Mouse (Mus musculus): ENCODE results near the gene Map3k21. TPM values are rescaled to one million over a fixed set of nuclear protein-coding genes. Genes with fewer than 3 reads are reported as not detected.

The Map3k21 gene
- total and polyA plus RNA-seq, 2 experiments from 2014 or later = 0.85 to 2.3 TPM

DNA sequence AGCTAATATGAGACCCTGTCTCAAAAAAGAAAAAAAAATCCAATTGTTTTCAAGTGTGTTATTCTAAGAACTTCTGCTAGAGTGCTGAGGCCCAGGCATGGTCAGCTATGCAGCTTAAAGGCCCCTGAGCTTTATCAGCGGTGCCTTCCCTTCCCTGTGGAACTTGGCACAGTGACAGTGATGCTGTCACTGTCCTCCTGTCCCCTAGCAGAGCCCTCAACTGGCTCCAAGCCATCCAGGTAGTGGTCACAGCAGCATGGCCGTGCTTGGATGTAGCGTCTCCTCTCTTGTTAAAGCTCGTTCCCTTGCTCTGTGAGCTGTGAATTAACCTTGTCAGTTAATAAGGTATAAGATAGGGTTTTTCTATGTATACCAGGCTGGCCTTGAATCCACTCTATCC is 16.4 kb downstream of the Map3k21 start:
- H3K9ac ChIP-seq = no peak overlapping the region
- H3K4me3 ChIP-seq (ENCODE audit: low read depth, low read length) = no peak overlapping the region
- ATAC-seq = no peak
- 79% methylated on average over 4 of the region's 4 CpGs for WGBS
- H3K4me2 ChIP-seq (ENCODE audit: low read depth) = no peak overlapping the region
- no peaks in the 10 kb centered on the region for H3K4me1 ChIP-seq (ENCODE audit: insufficient read depth)
- no peak for DNase-seq
- no peaks in the 10 kb centered on the region for H3K36me3 ChIP-seq (ENCODE audit: insufficient read depth)
- no peaks in the 10 kb centered on the region for H3K9me3 ChIP-seq (ENCODE audit: low read length)
- TF ChIP-seq CTCF (IDR thresholded peaks at IDR 0.05; ENCODE audit: low read depth) = no peak
- no peaks in the 10 kb centered on the region for H3K27me3 ChIP-seq (ENCODE audit: insufficient read depth, low read length)
- H3K27ac ChIP-seq (ENCODE audit: low read depth, low read length) = no peak overlapping the region

DNA sequence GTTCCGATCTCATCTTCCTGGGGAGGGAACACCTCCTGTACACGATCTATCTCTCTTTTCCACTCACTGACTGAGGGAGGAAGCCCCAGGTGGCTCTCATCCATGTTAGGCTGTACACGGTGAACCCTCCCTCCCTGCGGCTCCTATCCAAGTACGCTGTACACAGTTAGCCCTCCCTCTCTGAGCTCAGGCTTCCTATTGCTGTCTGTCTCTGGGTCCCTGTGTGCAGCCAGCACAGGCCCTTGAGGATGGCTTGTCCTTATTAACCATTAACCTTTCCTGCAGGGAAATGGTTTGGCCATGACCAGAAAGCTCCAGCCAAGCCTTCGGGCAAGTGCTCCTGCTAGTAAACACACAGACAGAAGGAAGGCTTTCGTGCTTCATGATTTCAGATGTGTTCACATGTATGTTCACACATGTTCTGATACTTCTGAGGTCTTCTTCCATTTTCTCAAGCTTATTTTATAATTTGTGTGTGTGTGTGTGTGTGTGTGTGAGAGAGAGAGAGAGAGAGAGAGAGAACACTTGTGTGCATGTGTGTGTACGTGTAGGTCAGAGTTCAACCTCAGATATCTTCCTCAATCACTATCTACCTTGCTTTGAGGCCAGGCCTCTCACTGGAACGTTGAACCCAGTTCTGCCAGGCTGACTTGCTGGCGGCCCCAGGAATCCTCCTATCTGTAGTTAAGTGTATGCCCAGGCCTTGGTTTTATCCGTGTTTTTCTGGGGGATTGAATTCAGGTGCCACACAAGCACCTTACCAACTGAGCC is 20.2 kb downstream of the Map3k21 start:
- Histone ChIP-seq H3K36me3 (ENCODE audit: insufficient read depth) (no peaks in the 10 kb centered on the region), H3K4me1 (ENCODE audit: insufficient read depth) (no peaks in the 10 kb centered on the region), H3K4me2 (ENCODE audit: low read depth) (no peak overlapping the region), H3K4me3 (ENCODE audit: low read depth, low read length) (no peak overlapping the region), H3K27ac (ENCODE audit: low read depth, low read length) (no peak overlapping the region), H3K27me3 (ENCODE audit: insufficient read depth, low read length) (no peaks in the 10 kb centered on the region), H3K9ac (no peak overlapping the region), H3K9me3 (ENCODE audit: low read length) (no peaks in the 10 kb centered on the region)
- ATAC-seq (no peak), DNase-seq (no peak)
- WGBS = 87% methylated on average over 11 of the region's 11 CpGs
- TF ChIP-seq CTCF (IDR thresholded peaks at IDR 0.05; ENCODE audit: low read depth) = no peak

DNA sequence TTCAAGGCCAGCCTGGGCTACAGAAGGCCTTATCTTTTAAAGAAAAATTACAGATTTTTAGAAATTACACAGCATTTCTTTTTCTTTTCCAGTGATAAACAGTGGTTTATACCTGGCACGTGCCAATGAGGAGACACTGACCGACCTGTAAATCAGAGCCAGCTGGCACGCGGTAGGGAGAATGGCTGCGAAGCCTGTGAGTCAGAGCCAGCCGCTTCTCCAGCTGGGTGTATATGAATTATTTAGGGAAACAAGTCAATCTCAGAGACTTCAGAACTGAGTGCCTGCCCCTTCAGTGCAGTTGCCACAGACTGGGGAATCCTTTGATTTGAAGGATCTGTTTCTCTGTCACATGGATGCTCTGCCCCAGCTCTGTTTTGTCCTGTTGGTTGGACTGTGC is 21.6 kb downstream of the Map3k21 start:
- no peak for TF ChIP-seq CTCF (IDR thresholded peaks at IDR 0.05; ENCODE audit: low read depth)
- no peak for ATAC-seq
- Histone ChIP-seq H3K27me3 (ENCODE audit: insufficient read depth, low read length) (no peaks in the 10 kb centered on the region), H3K9me3 (ENCODE audit: low read length) (no peaks in the 10 kb centered on the region), H3K9ac (no peak overlapping the region), H3K4me3 (ENCODE audit: low read depth, low read length) (no peak overlapping the region), H3K36me3 (ENCODE audit: insufficient read depth) (no peaks in the 10 kb centered on the region), H3K27ac (ENCODE audit: low read depth, low read length) (no peak overlapping the region), H3K4me1 (ENCODE audit: insufficient read depth) (no peaks in the 10 kb centered on the region), H3K4me2 (ENCODE audit: low read depth) (no peak overlapping the region)
- WGBS = 84% methylated on average over 6 of the region's 6 CpGs
- no peak for DNase-seq

DNA sequence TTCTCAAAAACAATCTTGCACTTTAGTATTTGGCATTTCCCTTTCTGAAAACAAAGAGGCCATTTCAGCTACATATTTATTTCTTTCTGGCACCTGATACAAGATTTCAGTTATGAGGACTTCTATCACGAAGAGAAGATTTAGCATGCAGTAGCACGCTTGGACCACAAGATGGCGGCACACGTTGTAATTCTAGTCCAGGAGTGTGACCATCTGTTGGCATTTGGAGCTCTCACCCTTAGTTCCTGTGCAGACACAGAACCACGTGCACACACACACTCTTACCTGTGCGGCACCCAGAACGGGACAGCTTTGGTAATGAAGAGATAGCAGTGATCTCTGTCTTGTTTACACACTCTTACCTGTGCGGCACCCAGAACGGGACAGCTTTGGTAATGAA is 25.4 kb downstream of the Map3k21 start:
- Histone ChIP-seq H3K9me3 (ENCODE audit: low read length) (no peaks in the 10 kb centered on the region), H3K4me2 (ENCODE audit: low read depth) (no peak overlapping the region), H3K9ac (no peak overlapping the region), H3K27me3 (ENCODE audit: insufficient read depth, low read length) (no peaks in the 10 kb centered on the region), H3K27ac (ENCODE audit: low read depth, low read length) (no peak overlapping the region), H3K4me3 (ENCODE audit: low read depth, low read length) (no peak overlapping the region), H3K36me3 (ENCODE audit: insufficient read depth) (no peaks in the 10 kb centered on the region), H3K4me1 (ENCODE audit: insufficient read depth) (no peaks in the 10 kb centered on the region)
- TF ChIP-seq CTCF (IDR thresholded peaks at IDR 0.05; ENCODE audit: low read depth) = peak; percentile 80
- ATAC-seq (no peak), DNase-seq (peak; percentile 70)
- 44% methylated on average over 9 of the region's 9 CpGs for WGBS

DNA sequence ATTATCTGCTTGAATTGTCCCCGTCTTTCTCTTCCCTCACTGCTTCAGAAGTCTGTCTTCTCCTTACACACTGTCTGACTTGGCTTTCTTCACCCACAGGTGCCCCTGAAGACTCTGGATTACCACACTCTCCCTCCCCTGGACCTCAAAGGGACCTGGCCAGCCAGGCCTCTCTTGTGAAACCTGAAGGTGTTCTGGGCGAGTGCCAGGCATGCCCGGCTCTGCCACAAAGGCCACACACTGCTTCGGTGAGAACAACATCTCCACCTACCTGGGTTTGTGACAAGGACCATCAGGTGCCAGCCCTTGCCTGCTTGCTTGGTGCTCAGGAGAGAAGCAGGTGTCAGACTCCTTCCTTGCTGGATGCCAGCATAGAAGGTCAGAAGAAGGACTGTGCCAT is 34.3 kb downstream of the Map3k21 start:
- TF ChIP-seq CTCF (IDR thresholded peaks at IDR 0.05; ENCODE audit: low read depth) = no peak
- Histone ChIP-seq H3K36me3 (ENCODE audit: insufficient read depth) (no peaks in the 10 kb centered on the region), H3K27ac (ENCODE audit: low read depth, low read length) (no peak overlapping the region), H3K27me3 (ENCODE audit: insufficient read depth, low read length) (no peaks in the 10 kb centered on the region), H3K4me1 (ENCODE audit: insufficient read depth) (no peaks in the 10 kb centered on the region), H3K9ac (no peak overlapping the region), H3K4me2 (ENCODE audit: low read depth) (no peak overlapping the region), H3K9me3 (ENCODE audit: low read length) (no peaks in the 10 kb centered on the region), H3K4me3 (ENCODE audit: low read depth, low read length) (no peak overlapping the region)
- DNase-seq (no peak), ATAC-seq (no peak)
- WGBS = 79% methylated on average over 4 of the region's 4 CpGs

DNA sequence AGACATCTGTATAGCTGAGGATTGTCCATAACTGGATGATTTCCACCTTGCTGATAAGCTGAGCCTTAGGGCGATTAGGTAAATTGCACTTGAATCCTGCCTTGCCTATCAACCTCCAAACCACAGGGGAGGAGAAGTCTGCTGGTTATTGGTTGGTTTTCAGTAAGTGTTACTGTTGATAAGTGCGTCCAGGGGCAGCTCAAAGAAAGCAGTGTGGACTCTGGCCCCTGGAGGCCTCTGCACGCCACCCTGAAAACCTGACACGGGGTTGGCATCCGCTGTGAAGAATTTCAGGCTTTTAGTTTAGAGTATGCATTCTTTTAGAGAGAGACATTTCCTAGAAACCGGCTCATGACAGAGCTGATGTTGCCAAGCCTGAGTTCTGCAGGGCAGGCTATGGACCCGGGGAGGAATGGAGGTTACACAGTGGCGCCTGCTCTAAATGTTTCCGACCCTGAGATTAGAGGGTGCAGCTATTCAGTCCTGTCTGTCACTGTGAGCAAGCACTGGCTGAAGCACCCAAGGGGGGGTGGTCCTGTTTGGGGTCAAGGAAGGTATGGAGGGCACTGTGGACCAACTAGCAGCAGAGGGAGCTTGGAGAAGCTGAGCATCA is 38.6 kb downstream of the Map3k21 start:
- 87% methylated on average over 9 of the region's 9 CpGs for WGBS
- no peak overlapping the region for H3K4me3 ChIP-seq (ENCODE audit: low read depth, low read length)

More for the DNA sequence above, 38.6 kb downstream of the Map3k21 start:
- H3K9me3 ChIP-seq (ENCODE audit: low read length) = no peaks in the 10 kb centered on the region
- H3K27ac ChIP-seq (ENCODE audit: low read depth, low read length) = no peak overlapping the region
- H3K9ac ChIP-seq = no peak overlapping the region
- no peak for TF ChIP-seq CTCF (IDR thresholded peaks at IDR 0.05; ENCODE audit: low read depth)
- no peak for ATAC-seq
- no peaks in the 10 kb centered on the region for H3K27me3 ChIP-seq (ENCODE audit: insufficient read depth, low read length)
- no peak overlapping the region for H3K4me2 ChIP-seq (ENCODE audit: low read depth)
- H3K36me3 ChIP-seq (ENCODE audit: insufficient read depth) = no peaks in the 10 kb centered on the region
- DNase-seq = no peak
- H3K4me1 ChIP-seq (ENCODE audit: insufficient read depth) = no peaks in the 10 kb centered on the region
